Mouse (Mus musculus): Measurements from ENCODE around the gene Cdh20.
A peak's percentile ranks its signal among the peaks of the same experiment; 100 is the strongest.

Gene Cdh20

DNA sequence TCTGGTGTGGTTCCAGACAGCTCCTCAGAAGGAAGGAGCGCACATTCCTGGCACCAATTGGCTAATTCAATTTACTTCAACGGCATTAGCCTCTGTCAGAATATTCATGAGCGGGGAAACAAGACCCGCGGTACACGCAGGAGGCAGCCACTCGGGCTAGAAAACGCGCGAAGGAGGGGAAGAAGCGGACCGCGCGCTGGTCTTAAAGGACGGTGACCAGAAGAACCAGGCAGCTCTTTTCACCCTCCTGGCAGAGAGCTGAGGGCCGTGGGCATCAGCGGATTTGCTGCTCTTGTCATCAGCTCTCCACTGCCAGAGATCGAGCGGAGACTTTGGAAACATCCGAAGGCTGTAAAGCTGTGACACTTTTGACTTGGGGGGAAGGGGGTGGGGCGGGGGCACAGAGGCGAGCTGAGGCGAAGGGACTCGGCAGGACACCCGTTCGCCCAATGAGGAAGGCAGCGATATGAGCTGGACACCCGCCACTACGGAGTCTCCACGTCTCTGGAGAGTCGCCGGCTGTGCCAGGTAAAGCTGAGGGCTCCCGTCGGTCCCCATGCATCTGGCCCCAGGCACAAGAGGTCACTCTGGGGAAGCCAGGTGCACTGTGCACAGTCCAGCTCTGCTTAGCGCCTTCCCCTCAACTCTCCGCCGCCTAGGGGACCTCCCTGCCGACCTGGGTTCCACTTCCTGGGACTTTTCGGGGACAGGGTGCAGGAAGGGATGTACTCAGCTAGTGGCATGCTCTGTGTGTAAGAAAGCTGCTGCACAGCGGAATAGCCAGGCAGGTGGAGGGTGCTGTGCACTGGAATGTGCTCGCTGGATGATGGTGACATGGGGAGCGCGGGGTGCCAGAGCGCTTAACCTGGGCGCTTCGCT lies at the start of gene Cdh20:
Gene Cdh20 (plus strand): TSS at position 159 of the 879 bp plus-strand sequence.
- DNase-seq, result peak; percentile 25

DNA sequence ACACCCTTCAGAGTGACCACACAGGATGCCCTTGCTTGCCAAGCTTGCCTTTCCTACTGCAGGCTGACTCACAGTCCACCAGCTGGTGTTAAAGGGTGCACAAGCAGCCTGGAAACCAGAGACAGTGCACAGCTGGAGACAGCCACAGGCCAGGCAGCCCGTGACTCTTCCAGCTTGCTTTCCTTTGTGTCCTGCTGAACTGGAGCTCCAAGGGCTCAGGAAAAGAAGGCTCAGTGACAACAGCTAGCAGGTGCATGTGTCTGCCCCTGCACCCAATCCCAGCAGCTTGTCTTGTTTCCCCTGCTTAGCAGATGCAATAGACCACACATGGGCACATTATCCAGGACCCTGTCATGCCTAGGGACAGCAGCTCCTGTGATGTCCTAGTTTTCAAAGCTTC lies 21.5 kb upstream of the Cdh20 start:
- no peak for DNase-seq

DNA sequence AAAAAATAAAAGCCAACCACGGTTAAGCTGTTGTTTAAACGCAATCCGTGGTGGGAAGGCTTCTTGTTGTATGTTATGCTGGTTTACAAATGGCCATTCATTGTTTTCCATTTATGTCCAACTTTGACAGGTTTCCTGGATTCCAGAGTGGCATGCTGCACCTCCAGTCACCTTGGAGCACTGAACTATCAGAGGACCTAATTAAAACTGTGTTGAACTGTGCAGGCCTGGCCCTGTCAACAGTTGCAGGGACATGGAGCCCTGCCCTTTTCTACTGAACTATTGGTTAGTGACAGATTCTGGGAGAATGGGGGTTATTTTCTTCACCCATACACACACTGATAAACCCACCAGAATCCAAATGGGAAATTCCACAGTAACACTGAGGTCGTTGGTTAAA lies 20.9 kb upstream of the Cdh20 start:
- no peak for DNase-seq

DNA sequence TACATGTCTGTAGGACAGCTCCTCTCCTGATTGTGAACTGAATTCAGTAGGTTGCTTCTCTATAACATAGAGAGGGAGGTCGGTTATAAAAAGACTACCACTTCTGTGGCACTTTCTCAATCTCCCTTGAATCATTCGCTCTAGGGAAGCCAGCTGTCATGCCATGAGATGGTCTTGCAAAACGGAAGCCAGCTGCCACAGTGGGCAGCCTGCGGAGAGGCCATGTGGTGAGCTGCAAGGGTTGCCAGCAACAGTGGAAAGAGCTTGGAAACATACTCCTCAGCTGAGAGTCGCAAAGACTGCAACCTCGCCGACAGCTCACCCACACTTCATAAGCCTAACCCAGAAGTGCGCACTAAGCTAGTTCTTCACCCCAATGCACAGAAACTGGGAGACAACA lies 13.8 kb upstream of the Cdh20 start:
- DNase-seq, result no peak

DNA sequence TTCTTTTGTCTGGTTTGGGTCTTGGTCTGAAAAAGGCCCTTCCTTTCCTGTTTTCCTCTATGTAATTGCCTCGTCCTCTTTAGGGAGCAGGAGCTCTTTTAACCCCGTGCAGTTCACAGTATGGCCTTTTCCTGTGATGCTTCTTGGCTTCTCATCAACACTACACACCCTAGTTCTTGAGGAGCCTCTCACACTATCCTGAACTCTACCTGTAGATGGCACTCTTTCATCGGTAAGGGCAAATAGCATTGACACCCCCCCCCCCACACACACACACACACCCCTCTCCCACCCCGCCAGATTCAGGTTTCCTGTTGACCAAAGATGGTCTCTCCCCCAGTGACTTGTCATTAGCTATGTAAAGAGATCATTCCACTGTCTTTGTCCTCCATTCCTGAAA lies 12.4 kb upstream of the Cdh20 start:
- DNase-seq, result no peak

DNA sequence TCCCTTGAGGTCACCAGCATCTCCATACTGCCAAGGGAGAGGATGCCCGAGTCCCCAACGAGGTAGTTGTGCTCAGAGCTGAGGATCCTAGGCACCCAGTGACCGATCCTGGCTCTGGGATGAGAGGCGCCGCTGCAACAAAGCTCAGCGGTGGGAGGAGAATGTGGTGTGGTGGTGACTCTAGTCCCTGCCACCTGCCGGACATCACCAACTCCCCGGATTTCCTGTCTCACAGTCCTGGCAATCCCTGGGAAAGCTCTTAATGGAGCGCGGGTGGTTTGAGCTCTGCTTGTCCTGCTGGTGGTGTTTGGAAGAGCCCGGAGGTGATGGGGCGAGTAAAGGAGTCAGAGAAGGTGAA lies 900 bp downstream of the Cdh20 start:
- DNase-seq, result peak; percentile 26

DNA sequence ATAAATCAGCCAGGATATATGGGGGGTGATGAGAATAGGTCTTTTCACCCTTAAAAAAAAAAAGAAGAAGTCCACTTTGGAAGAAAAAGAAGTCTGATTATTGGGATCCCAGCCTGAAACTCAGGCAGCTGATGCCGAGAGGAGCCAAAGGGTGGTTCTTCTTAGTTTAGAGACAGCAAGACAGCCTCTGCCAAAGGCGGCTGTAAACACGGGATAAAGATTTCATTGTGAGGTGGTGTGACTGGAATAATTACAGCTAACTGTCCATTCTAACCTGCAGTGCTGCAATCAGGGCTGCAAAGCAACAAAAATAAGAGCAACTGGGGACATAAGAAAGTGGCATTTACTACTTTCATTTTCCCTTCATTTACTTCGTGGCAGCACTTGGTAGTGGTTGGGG lies 3.6 kb downstream of the Cdh20 start:
- no peak for DNase-seq

DNA sequence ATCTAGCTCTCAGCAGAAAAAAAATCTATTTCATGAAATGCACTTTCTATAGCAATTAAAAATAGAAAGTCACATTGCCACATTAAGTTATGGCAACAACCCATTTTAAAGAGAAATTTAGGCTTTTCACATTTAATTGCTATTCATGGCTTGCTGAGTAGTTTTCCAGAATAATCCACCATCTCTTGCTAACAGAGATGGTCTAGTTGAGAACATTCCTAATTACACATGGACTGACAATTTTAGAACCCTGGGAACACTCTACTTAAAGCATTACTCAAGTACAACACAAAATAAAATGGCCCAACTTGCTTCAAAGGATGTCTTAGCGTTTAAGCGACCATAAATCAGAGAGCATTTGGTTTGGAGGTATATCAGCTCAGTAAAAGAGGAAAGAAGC lies 4.9 kb downstream of the Cdh20 start:
- no peak for DNase-seq

DNA sequence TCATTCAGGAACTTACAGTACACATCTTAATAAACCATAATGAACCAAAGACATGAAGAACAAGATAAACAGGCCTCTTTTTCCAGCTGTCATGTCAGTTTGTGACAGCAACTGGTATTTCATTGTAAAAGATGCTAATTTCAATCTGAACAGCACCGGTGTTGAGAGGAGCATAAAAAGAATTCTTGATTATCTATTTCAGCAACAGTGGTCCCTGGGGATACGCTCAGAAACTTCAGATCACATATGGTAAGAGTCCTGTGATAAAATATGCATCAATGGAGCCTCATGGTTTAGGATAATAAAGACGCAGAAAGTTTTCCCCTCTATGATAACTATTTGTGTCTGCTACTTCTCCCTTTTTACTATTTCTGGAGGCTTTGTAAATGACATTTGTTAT lies 25.2 kb downstream of the Cdh20 start:
- DNase-seq, result no peak

DNA sequence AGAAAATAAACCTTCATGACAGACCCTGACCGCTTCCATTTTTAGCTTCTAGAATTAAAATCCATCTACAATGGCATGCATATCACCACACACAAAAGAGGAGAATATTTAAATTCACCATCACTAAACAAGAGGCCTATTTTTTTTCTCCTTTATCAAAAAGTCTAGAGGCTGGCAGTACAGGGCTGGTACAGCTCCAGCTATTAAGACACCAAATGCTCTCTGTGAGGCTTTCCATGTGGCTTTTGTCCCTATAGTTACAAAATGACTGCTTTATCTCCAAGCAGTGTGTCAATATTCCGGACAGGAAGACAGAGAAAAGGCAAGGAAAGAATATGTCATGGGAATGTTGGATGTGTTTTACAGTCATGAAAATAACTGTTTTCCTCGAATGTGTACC lies 27.8 kb downstream of the Cdh20 start:
- DNase-seq, result no peak

DNA sequence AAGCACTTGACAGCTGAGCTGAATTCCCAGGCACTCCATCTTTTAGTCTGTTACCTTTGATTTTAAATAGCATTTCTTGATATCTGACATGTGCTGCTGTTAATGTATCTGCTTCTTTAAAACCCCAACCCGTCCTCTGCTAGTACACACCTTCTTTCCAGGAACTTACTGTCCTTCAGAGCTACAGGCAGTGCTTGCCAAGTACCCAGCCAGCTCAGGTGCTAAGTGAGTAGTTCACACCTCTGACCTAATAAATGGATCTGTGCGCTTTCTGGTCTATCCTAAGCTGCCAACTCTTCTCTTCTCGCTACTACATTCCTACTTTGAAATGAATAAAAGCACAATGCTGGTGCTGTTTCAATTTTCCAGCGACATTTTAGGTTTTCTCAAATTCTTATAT lies 28.8 kb downstream of the Cdh20 start:
- DNase-seq, result no peak

DNA sequence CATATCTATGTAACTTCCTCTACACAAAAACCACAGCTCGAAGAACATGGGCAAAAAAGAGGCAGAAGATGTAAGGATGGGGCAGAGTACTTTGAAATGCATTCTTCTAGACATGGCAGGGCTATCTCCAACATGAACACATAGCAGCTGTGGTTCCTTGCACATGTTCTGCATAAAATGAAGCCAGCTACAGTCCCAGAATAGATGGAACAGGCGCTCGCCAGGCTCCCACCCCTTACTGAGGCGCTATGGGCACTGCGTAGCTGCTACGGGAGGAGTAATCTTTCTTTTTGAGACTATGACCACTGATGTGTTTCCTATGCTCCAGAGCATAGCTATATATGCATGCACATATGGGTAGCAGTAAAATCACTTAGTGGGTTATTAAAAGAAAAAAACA lies 36.4 kb downstream of the Cdh20 start:
- peak; percentile 19 for DNase-seq

DNA sequence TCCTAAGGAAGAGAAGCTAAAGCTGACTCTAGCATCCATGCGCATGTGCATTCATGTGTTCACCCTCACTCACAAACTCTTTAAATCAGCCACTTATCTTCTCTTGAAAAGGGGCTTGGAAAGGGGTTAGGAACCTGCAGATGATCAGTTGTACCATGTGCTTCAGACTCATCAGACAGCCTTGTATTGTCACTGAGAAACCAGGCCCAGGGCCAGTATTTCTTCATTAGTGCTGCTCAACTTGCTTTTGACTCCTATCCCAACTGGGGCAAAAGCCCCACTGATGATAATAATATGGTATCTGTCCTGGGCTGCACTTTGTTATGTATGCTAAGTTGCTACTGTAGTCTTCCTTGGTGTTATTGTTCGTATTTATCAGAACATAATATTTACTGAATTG lies 38.9 kb downstream of the Cdh20 start:
- no peak for DNase-seq

DNA sequence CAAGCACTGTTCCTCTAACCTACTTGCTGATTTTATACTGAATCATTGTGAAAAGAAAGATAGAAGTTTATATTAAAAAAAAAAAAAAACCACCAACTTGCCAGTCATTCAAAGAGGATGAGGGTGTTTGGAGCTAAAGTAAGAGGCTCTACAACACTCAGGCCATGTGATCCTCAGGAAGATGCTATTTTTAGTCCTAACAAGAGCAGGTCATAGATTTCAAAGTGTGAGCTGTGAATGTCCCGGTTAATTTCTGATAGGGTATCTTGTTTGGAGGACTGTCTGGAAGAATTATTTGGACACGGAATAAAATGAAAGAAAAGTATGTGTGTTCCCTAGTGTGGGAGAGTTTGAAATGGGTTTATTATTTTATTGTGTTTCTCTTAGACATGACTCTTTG lies 49.2 kb downstream of the Cdh20 start:
- no peak for DNase-seq

DNA sequence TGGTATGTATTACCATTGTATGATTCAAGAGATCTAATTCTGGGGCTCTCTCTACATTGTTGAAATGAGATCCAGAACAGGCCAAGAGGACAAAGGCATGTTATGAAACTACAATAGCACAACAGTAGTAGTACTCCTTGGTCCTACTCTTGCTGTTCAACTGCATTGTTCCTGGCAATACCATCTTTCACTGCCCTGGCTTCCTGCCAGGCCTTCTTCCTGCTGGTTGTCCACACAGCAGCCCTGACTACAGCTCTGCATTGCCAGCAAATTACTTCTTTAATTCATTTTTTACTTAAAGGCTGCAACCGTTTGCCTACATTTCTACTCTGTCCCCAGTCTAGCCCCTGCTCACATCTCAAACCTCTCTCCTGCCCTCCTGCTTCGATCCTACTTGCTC lies 59.8 kb downstream of the Cdh20 start:
- DNase-seq, result peak; percentile 13

DNA sequence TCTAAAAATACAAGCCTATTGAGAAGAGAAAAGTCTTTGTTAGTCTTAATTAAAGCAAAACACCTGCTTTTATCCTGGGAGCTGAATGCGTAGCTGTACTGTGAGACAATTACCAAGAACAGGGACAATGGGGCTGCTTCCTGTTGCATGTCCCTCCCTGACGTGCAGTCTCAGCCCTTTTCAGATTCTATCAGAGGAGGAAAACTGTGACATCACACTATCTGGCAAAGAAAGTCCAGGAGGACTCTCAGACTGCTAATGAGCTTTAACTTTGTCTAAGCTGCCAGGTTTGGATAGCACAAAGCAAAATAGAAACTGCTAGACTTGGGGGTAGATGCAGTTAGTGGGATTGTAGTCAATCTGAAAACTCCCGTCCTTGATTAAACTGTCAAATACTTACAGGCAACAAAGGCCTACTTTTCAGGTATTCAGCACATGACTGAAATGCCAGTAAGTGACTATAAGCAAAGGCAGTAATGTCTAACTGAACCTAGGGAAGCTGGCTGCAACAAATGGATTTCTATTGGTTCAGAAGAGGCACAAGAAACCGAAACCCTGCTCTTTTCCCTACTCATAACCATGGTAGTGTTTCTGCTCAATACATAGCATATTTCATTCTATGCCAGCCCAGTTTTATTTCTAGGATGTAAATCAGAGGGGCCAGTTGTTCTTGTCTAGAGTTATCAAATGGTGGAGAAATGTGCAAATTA lies 70.0 kb downstream of the Cdh20 start:
- no peak for DNase-seq

DNA sequence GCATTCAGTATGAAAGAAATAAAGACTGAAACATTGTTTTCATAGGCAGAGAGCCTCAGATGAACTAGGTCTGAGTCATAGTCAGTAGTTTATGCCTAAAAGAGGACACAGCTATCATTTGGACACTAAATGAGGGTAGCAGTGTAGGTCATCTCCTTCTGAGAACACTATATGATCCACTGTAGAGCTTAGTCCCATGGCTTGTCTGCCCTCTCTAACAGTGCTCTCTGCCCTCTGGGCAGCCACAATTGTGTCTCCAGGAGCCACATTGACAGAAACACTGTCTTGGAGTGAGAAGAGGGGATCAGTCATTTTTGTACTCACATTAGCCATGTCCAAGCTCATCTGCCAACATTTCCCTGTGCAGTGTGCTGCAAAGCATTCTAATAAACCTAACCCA lies 70.7 kb downstream of the Cdh20 start:
- DNase-seq, result no peak

DNA sequence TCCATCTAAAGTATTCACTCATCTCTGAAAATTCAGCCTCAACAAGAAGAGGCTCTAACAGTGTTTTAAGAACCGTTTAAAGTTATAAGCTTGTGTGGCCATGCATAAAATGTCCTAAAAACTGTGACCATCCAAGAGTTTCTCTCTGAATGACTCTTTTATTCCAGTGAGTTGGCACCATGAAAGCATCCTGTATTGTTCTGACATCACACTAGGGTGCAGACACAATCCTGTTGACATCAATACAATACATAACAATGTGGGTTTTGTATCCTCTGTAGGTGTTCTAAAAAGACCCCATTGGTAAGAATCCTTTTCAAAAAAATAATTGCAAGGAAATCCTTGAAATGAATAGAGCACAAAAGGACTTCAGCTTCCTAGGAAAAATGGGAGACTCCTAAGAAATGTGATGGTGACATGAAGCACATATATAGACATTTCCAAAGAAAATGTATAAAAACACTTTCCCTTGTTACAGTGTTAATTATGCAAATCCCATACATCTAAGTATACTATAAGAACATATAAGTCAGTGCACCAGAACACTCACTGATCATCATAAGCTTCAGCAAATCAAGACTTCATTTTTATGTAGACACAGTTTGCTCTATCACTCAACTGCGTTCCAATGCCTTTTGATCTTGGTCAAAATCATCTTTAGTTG lies 80.1 kb downstream of the Cdh20 start:
- no peak for DNase-seq

DNA sequence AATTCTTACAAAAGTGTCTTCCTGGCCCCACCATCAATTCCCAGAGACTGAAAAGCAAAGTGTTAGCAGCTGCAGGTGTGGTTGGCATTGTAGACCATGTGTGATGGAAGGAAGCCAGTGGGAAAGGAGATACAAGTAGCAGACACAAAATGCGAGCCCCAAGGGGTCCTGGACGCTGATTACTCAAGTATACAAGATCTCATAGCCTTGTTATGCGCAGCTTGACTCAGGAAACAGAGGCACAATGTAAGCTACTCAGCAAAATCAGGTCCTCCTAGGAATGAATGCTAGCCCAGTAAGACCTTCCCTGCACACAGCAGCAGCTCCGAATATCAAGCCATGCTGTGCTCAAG lies 80.6 kb downstream of the Cdh20 start:
- DNase-seq, result no peak

DNA sequence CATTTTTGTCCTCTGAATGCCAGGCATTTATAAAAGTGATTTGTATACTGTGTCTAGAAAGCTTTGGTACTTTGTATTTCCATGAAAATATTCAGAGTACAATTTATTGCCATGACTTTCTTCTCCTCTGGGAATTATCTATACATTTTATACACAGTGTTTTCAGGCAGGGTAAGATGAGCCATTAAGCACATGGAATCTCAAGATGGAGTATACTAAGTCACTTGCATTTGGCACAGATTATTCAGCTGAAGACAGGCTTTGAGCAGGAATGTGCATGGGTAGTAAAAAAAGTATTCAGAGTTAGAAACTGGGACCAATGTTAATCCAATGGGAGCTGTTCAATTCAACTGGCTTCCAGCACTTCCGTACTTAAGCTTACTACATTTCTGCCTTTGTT lies 109.1 kb downstream of the Cdh20 start:
- DNase-seq, result no peak

DNA sequence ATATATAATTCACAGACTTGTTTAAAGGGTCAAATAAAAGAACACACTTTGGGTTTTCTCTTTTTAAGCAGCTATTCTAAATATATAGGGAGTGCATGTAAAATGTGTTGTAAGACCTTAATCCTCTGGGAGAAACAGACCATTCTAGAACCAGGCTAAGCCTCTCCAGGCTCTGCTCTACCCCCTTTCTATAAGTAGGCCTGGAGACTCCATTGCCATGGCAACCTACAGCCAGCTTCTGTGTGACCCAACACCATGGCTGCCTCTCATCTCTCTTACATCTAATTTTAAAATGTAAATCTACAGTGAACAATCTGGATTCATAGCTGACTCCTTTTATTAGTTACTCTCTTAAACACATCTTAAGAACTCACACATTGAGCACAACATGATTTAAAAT lies 133.5 kb downstream of the Cdh20 start:
- DNase-seq, result no peak

DNA sequence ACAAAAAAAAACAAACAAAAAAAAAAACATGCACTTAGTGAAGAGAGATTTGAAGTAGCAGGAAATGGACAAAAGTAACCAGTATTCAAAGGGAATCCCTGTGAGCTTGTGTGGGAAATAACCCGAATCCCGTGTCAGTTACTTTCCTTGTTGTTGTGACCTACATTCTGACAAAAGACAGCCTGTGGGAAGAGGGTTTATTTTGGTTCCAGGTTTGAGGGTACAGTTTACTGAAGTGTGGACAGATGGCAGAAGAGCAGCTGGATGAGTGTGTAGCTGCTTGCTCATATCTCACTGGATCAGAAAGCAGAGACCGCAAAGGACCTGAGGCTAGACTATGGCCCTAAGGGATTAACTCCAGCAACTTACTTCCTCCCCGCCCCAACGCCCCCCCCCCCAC lies 135.1 kb downstream of the Cdh20 start:
- no peak for DNase-seq

DNA sequence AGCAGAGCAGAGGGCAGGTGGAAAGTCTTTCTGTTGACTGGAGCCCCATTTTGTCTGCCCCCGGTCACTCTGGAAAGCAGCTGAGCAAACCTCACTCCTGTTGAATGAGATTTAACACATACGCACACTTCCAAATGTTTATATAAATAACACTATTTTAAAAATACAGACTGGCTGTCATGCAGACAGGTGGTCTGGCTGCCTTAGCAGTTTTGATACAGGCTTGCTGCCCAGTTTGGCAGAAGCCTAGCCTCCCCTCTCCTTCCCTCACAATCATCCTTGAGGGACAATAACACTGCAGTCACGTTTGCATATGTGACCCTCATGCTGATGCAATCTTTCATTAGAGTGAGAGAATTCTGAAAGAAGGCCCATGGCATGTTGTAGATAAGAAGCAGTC lies 144.1 kb downstream of the Cdh20 start:
- no peak for DNase-seq

DNA sequence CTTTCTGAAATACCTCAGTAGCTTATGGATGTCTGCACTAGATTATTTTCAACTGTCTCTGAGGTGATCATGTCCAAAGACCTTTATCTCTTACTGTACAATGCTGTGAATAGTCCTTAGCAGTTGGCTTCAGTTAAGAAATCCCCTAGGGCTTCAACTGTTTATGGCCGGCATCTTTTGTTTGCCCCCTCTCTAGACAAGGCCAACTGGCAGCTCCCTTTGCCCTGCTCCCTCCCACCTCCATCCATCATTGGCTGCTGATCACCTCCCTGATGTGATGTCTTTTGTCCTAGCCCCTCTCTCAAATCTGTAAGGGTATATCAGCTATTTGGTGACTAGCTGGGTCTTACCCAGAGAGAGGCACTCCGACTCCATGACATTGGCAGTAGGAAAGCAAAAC lies 148.2 kb downstream of the Cdh20 start:
- no peak for DNase-seq

Data from right cerebral cortex, postnatal 14 days (tissue).